Mouse (Mus musculus) ES-E14 (cell line): ENCODE measurements around the gene AC170998.1.

ENCODE experiments used
- CHD2 ChIP-seq: IDR thresholded peaks from 2 replicates; pipeline ENCODE4 v1.6.1; 2014; ENCODE audit warnings: mild to moderate bottlenecking, low read depth, low read length, inconsistent platforms
- MAFK ChIP-seq: IDR thresholded peaks from 2 replicates; pipeline ENCODE4 v1.6.1; 2014; ENCODE audit warnings: mild to moderate bottlenecking, low read depth, low read length, inconsistent platforms; ENCODE audit not compliant: insufficient read depth
- ZC3H11A ChIP-seq: IDR thresholded peaks from 2 replicates; pipeline ENCODE4 v1.6.1; 2012; ENCODE audit warnings: low read depth, mild to moderate bottlenecking, inconsistent platforms, low read length, borderline replicate concordance
- ZNF384 ChIP-seq: IDR thresholded peaks from 2 replicates; pipeline ENCODE4 v1.6.1; 2012; ENCODE audit warnings: low read depth, low read length, inconsistent platforms

DNA sequence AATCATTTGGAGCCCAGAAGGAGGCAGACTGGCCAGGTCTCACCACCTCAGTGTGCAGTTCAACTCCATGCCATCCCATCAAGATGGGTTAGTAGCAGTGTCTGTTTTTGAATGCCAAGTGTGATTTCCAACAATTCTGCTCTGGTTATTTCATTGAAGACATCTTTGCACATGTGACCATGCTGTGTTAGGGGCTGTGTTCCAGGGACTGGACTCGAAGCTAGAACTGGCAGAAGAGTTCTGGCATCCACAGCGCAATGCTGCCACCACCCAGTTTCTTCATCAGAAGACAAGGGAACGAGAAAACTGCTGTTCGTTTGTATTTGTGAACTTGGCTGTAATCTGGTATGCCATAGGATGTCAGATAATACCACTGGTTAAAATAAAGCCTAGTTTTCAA is 22.1 kb downstream of the AC170998.1 start:
- TF ChIP-seq ZNF384 (no peak), ZC3H11A (no peak), MAFK (no peak), CHD2 (no peak)
